Mouse (Mus musculus) embryonic facial prominence, embryonic 15.5 days (tissue): ENCODE data around the gene Mrpl12. TPM values are rescaled to one million over a fixed set of nuclear protein-coding genes. Genes with fewer than 3 reads are reported as not detected.
A peak's percentile ranks its signal among the peaks of the same experiment; 100 is the strongest.
"Not testable (repeated sequence)": the region's sequence is repeated elsewhere in the genome, so short reads cannot be mapped to it uniquely, and the experiment has no call there.

Experiments used
- ATAC-seq: fragments of 200-750 bp; cut with Nextera tagmentation; 2 replicates; pipeline ENCODE4 v1.8.0; 2017; ENCODE audit warnings: low read depth, moderate TSS enrichment; ENCODE audit not compliant: insufficient number of reproducible peaks, low FRiP score, low TSS enrichment
- H3K27ac ChIP-seq: fragments of 300-500 bp; sonication (generic); replicated peaks from 2 replicates; pipeline ENCODE4 v1.5.1; 2015; ENCODE audit warnings: mild to moderate bottlenecking, inconsistent platforms
- H3K27me3 ChIP-seq: fragments of 300-500 bp; sonication (generic); 2 replicates; pipeline ENCODE4 v1.6.1; 2015; ENCODE audit warnings: inconsistent platforms
- H3K36me3 ChIP-seq: fragments of 300-500 bp; sonication (generic); 2 replicates; pipeline ENCODE4 v1.6.1; 2015; ENCODE audit warnings: mild to moderate bottlenecking, inconsistent platforms
- H3K4me1 ChIP-seq: fragments of 300-500 bp; sonication (generic); 2 replicates; pipeline ENCODE4 v1.6.1; 2015; ENCODE audit warnings: inconsistent platforms
- H3K4me2 ChIP-seq: fragments of 300-500 bp; sonication (generic); replicated peaks from 2 replicates; pipeline ENCODE4 v1.6.1; 2015; ENCODE audit warnings: mild to moderate bottlenecking, inconsistent platforms
- H3K4me3 ChIP-seq: fragments of 300-500 bp; sonication (generic); replicated peaks from 2 replicates; pipeline ENCODE4 v1.5.1; 2015; ENCODE audit warnings: mild to moderate bottlenecking, inconsistent platforms
- H3K9ac ChIP-seq: fragments of 300-500 bp; sonication (generic); 2 replicates; pipeline ENCODE4 v1.6.1; 2015; ENCODE audit warnings: inconsistent platforms
- H3K9me3 ChIP-seq: fragments of 300-500 bp; sonication (generic); replicated peaks from 2 replicates; pipeline ENCODE4 v1.6.1; 2016; ENCODE audit warnings: inconsistent platforms
- WGBS: fragments of 180-500 bp; shearing (Covaris S2); methylation state at CpG from one replicate; pipeline ENCODE4 v1.1.7; 2015; 5-methylcytosine and 5-hydroxymethylcytosine counted together
- polyA plus RNA-seq: library from polyadenylated mRNA; unstranded; fragments of >200 nt; fragmentation: Nextera tagmentation; extraction: Ambion mirVana; gene quantifications from 2 replicates; pipeline ENCODE4 v1.2.1, GENCODE M21; 2015

Gene Mrpl12
- polyA plus RNA-seq, 1 experiment from 2014 or later = 118 TPM

GRCm38 (mm10) chr11:120510375-120511030 lies 26.1 kb downstream of the Mrpl12 start:
- Histone ChIP-seq H3K9ac (peak overlapping the region; percentile 18; the same call in 1 of the 2 replicates), H3K27me3 (no peaks in the 10 kb centered on the region), H3K27ac (peak overlapping the region; percentile 81), H3K9me3 (no peaks in the 10 kb centered on the region), H3K4me3 (peak overlapping the region; percentile 30), H3K4me2 (peak overlapping the region; percentile 49), H3K36me3 (no peaks in the 10 kb centered on the region), H3K4me1 (peaks cover 10% of the 10 kb centered on the region)
- ATAC-seq = no peak
- 3% methylated on average over 16 of the region's 16 CpGs for WGBS

GRCm38 (mm10) chr11:120512790-120513453 lies 28.5 kb downstream of the Mrpl12 start:
- 35% methylated on average over 6 of the region's 6 CpGs for WGBS

DNA sequence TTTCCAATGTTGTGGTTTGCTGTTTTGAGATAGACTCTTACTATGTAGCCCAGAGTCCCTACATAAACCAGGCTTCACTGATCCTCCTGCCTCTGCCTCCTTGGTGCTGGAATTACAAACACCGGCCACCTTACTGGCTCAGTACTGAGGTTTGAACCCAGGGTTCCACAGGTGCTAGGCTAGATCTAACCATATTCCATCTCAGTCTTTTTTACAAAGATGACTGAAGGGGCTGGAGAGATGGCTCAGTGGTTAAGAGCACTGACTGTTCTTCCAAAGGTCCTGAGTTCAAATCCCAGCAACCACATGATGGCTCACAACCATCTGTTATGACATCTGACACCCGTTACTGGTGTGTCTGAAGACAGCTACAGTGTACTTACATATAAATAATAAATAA lies 29.8 kb downstream of the Mrpl12 start:
- not testable (repeated sequence) for H3K9ac ChIP-seq, H3K9me3 ChIP-seq, H3K36me3 ChIP-seq, H3K4me2 ChIP-seq, H3K27ac ChIP-seq, ATAC-seq, H3K27me3 ChIP-seq, H3K4me3 ChIP-seq
- 86% methylated on average over 2 of the region's 2 CpGs for WGBS
- peaks cover 16% of the 10 kb centered on the region for H3K4me1 ChIP-seq

More at GRCm38 (mm10) chr11:120512790-120513453, 28.5 kb downstream of the Mrpl12 start:
- H3K27me3 ChIP-seq = no peaks in the 10 kb centered on the region
- H3K4me3 ChIP-seq = no peak overlapping the region
- H3K36me3 ChIP-seq = no peaks in the 10 kb centered on the region
- no peak overlapping the region for H3K9ac ChIP-seq
- H3K4me2 ChIP-seq = no peak overlapping the region
- H3K27ac ChIP-seq = no peak overlapping the region
- H3K9me3 ChIP-seq = no peaks in the 10 kb centered on the region
- H3K4me1 ChIP-seq = peaks cover 10% of the 10 kb centered on the region
- no peak for ATAC-seq

GRCm38 (mm10) chr11:120515611-120516010 lies 31.2 kb downstream of the Mrpl12 start:
- Histone ChIP-seq H3K4me2 (no peak overlapping the region), H3K9ac (no peak overlapping the region), H3K36me3 (no peaks in the 10 kb centered on the region), H3K27me3 (no peaks in the 10 kb centered on the region), H3K9me3 (no peaks in the 10 kb centered on the region), H3K4me1 (peaks cover 17% of the 10 kb centered on the region), H3K27ac (no peak overlapping the region), H3K4me3 (0 out of 2 replicates have a peak overlapping the region, but pooled peaks have one; percentile 3)
- peak; percentile 64; the same call in 1 of the 2 replicates for ATAC-seq
- WGBS = 16% methylated on average over 17 of the region's 17 CpGs

DNA sequence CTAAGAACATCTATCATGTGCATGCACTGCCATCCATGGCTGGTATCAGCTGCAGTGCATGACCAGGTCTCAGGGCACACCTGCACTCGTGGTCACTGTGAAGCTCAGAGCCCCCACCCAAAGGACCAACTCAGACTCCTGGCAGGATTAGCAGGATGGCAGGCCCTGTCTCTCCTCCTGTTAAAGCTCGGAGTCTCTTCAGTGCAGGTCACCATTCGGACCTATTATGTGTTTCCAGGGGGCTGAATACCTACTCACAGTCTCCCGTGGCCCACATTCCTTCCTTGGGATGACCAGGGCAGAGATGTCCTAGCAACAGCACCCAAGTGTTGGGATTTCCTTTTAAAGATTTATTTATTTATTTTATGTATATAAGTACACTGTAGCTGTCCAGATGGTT lies 32.7 kb downstream of the Mrpl12 start:
- no peak overlapping the region for H3K4me3 ChIP-seq
- peaks cover 16% of the 10 kb centered on the region; the same call in 1 of the 2 replicates for H3K4me1 ChIP-seq
- ATAC-seq = no peak
- no peak overlapping the region for H3K4me2 ChIP-seq
- 88% methylated on average over 4 of the region's 4 CpGs for WGBS
- no peaks in the 10 kb centered on the region for H3K27me3 ChIP-seq
- no peaks in the 10 kb centered on the region for H3K36me3 ChIP-seq
- H3K27ac ChIP-seq = no peak overlapping the region
- no peak overlapping the region for H3K9ac ChIP-seq
- H3K9me3 ChIP-seq = no peaks in the 10 kb centered on the region

DNA sequence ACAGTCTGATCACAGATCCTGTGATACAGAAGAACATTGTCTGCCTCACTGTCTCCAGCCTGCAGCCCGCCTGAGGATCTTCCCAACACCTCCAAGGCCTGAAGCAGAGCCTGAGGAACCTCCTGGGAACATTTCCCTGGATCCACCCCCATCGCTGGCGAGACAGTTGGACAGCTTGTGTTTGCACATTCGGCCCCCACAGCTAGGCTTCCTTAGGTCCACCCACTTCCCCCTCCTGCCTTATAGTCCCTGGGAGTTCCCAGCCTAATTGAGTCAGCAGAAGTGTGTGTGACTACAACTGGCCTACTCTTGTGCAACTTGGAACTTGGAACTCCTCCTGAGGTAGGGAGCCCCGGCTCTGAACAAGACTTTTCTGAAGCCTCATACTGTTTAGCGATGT lies 33.6 kb downstream of the Mrpl12 start:
- Histone ChIP-seq H3K27ac (0 out of 2 replicates have a peak overlapping the region, but pooled peaks have one; percentile 48), H3K36me3 (no peaks in the 10 kb centered on the region), H3K9me3 (no peaks in the 10 kb centered on the region), H3K9ac (no peak overlapping the region), H3K27me3 (no peaks in the 10 kb centered on the region), H3K4me3 (no peak overlapping the region), H3K4me2 (no peak overlapping the region), H3K4me1 (peaks cover 16% of the 10 kb centered on the region; the same call in 1 of the 2 replicates)
- no peak for ATAC-seq
- 51% methylated on average over 6 of the region's 6 CpGs for WGBS

GRCm38 (mm10) chr11:120518558-120518957 lies 34.1 kb downstream of the Mrpl12 start:
- no peak for ATAC-seq

GRCm38 (mm10) chr11:120519738-120520137 lies 35.3 kb downstream of the Mrpl12 start:
- Histone ChIP-seq H3K4me2 (no peak overlapping the region), H3K4me1 (peaks cover 16% of the 10 kb centered on the region; the same call in 1 of the 2 replicates), H3K27me3 (no peaks in the 10 kb centered on the region), H3K4me3 (no peak overlapping the region), H3K27ac (no peak overlapping the region), H3K36me3 (no peaks in the 10 kb centered on the region), H3K9me3 (no peaks in the 10 kb centered on the region), H3K9ac (no peak overlapping the region)
- 33% methylated on average over 9 of the region's 9 CpGs for WGBS
- ATAC-seq = no peak

More at GRCm38 (mm10) chr11:120518558-120518957, 34.1 kb downstream of the Mrpl12 start:
- H3K4me3 ChIP-seq = no peak overlapping the region
- H3K36me3 ChIP-seq = no peaks in the 10 kb centered on the region
- no peak overlapping the region for H3K4me2 ChIP-seq
- WGBS = 48% methylated on average over 6 of the region's 6 CpGs
- no peaks in the 10 kb centered on the region for H3K9me3 ChIP-seq
- H3K4me1 ChIP-seq = peaks cover 16% of the 10 kb centered on the region; the same call in 1 of the 2 replicates
- H3K9ac ChIP-seq = no peak overlapping the region
- H3K27ac ChIP-seq = 0 out of 2 replicates have a peak overlapping the region, but pooled peaks have one; percentile 48
- H3K27me3 ChIP-seq = no peaks in the 10 kb centered on the region

GRCm38 (mm10) chr11:120520498-120520897 lies 36.1 kb downstream of the Mrpl12 start:
- no peak overlapping the region for H3K27ac ChIP-seq
- H3K4me1 ChIP-seq = peaks cover 16% of the 10 kb centered on the region; the same call in 1 of the 2 replicates
- no peak overlapping the region for H3K4me2 ChIP-seq
- WGBS = 64% methylated on average over 9 of the region's 9 CpGs
- H3K4me3 ChIP-seq = no peak overlapping the region
- H3K9ac ChIP-seq = no peak overlapping the region
- no peaks in the 10 kb centered on the region for H3K36me3 ChIP-seq
- ATAC-seq = no peak
- H3K9me3 ChIP-seq = no peaks in the 10 kb centered on the region
- H3K27me3 ChIP-seq = no peaks in the 10 kb centered on the region

- H3K9me3 ChIP-seq = no peaks in the 10 kb centered on the region
- no peak overlapping the region for H3K9ac ChIP-seq
- H3K4me3 ChIP-seq = no peak overlapping the region
- 51% methylated on average over 5 of the region's 5 CpGs for WGBS
- no peaks in the 10 kb centered on the region for H3K27me3 ChIP-seq
- no peaks in the 10 kb centered on the region for H3K36me3 ChIP-seq
- no peak for ATAC-seq
- no peak overlapping the region for H3K4me2 ChIP-seq
- peaks cover 16% of the 10 kb centered on the region; the same call in 1 of the 2 replicates for H3K4me1 ChIP-seq
- no peak overlapping the region for H3K27ac ChIP-seq
Measured at GRCm38 (mm10) chr11:120520967-120521540, 36.6 kb downstream of the Mrpl12 start.

DNA sequence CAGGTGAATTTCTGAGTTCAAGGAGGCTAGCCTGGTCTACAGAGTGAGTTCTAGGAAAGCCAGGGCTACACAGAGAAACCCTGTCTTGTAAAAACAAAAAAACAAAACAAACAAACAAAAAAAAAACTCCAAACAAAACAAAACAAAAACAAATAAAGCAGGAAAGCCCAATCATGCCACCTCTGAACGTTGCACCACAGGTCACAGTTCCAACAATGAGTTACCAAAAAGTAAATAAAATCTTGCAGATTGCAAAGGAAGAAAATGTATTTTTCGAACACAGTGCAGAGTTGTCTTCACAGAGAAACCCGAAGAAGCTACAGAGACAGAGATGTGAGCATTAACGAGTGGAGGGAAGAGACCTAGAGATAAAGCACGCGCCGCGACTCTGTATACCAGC lies 38.2 kb downstream of the Mrpl12 start:
- no peak overlapping the region for H3K9ac ChIP-seq
- peaks cover 16% of the 10 kb centered on the region; the same call in 1 of the 2 replicates for H3K4me1 ChIP-seq
- H3K27me3 ChIP-seq = peaks cover 3% of the 10 kb centered on the region; the same call in 1 of the 2 replicates
- no peak overlapping the region for H3K4me3 ChIP-seq
- H3K27ac ChIP-seq = no peak overlapping the region
- no peaks in the 10 kb centered on the region for H3K9me3 ChIP-seq
- no peak for ATAC-seq
- H3K36me3 ChIP-seq = no peaks in the 10 kb centered on the region
- no peak overlapping the region for H3K4me2 ChIP-seq
- WGBS = 89% methylated on average over 8 of the region's 8 CpGs
